Mouse (Mus musculus) liver, embryonic 13.5 days (tissue): Measurements from ENCODE around the gene Ralbp1. TPM values are rescaled to one million over a fixed set of nuclear protein-coding genes. Genes with fewer than 3 reads are reported as not detected.

ENCODE experiments used
- ATAC-seq: fragments of 200-750 bp; cut with Nextera tagmentation; 2 replicates; pipeline ENCODE4 v1.8.0; 2017; ENCODE audit warnings: low read depth, mild to moderate bottlenecking, moderate number of reproducible peaks, moderate library complexity
- DNase-seq: peaks from one replicate; pipeline ENCODE4 v3.0.0; 2022
- H3K27ac ChIP-seq: fragments of 300-500 bp; sonication (generic); 2 replicates; pipeline ENCODE4 v1.5.1; 2015; ENCODE audit warnings: moderate library complexity, mild to moderate bottlenecking, inconsistent platforms
- H3K27me3 ChIP-seq: fragments of 300-500 bp; sonication (generic); 2 replicates; pipeline ENCODE4 v1.6.1; 2015; ENCODE audit warnings: mild to moderate bottlenecking, inconsistent platforms
- H3K36me3 ChIP-seq: fragments of 300-500 bp; sonication (generic); 2 replicates; pipeline ENCODE4 v1.6.1; 2015; ENCODE audit warnings: mild to moderate bottlenecking, inconsistent platforms
- H3K4me1 ChIP-seq: fragments of 300-500 bp; sonication (generic); replicated peaks from 2 replicates; pipeline ENCODE4 v1.6.1; 2015; ENCODE audit warnings: inconsistent platforms
- H3K4me2 ChIP-seq: fragments of 300-500 bp; sonication (generic); 2 replicates; pipeline ENCODE4 v1.6.1; 2015; ENCODE audit warnings: inconsistent platforms, mild to moderate bottlenecking, moderate library complexity
- H3K4me3 ChIP-seq: fragments of 300-500 bp; sonication (generic); replicated peaks from 2 replicates; pipeline ENCODE4 v1.5.1; 2015; ENCODE audit warnings: mild to moderate bottlenecking, inconsistent platforms
- H3K9ac ChIP-seq: fragments of 300-500 bp; sonication (generic); 2 replicates; pipeline ENCODE4 v1.6.1; 2015; ENCODE audit warnings: mild to moderate bottlenecking, inconsistent platforms
- H3K9me3 ChIP-seq: fragments of 300-500 bp; sonication (generic); replicated peaks from 2 replicates; pipeline ENCODE4 v1.6.1; 2016; ENCODE audit warnings: inconsistent platforms
- WGBS: fragments of 180-500 bp; shearing (Covaris S2); methylation state at CpG from one replicate; pipeline ENCODE4 v1.1.7; 2015; ENCODE audit not compliant: insufficient replicate concordance; 5-methylcytosine and 5-hydroxymethylcytosine counted together
- polyA plus RNA-seq: library from polyadenylated mRNA; unstranded; fragments of >200 nt; fragmentation: Nextera tagmentation; extraction: Ambion mirVana; gene quantifications from 2 replicates; pipeline ENCODE4 v1.2.1, GENCODE M21; 2015

The Ralbp1 gene
- 47.2 and 53.3 TPM in 2 replicates for polyA plus RNA-seq

- Histone ChIP-seq H3K9ac (peak within 1 kb of the TSS; percentile 98), H3K9me3 (no peaks in the 10 kb centered on the region), H3K27ac (peak within 1 kb of the TSS; percentile 96), H3K36me3 (no peaks in the 10 kb centered on the region), H3K4me3 (peak within 1 kb of the TSS; percentile 98), H3K27me3 (no peaks in the 10 kb centered on the region), H3K4me2 (peak within 1 kb of the TSS; percentile 95), H3K4me1 (peaks cover 46% of the 10 kb centered on the region)
- DNase-seq: peak; percentile 26
- 3% methylated on average over 14 of the region's 14 CpGs for WGBS
- ATAC-seq: no peak
Measured at GRCm38 (mm10) chr17:65885697-65886529, at the start of gene Ralbp1. Ralbp1 (minus strand) TSS chr17:65885798.

- Histone ChIP-seq H3K36me3 (peaks cover 31% of the 10 kb centered on the region), H3K27me3 (no peaks in the 10 kb centered on the region), H3K4me1 (peaks cover 9% of the 10 kb centered on the region), H3K4me2 (no peak overlapping the region), H3K4me3 (no peak overlapping the region), H3K27ac (no peak overlapping the region), H3K9me3 (no peaks in the 10 kb centered on the region), H3K9ac (no peak overlapping the region)
- no peak for ATAC-seq
- 85% methylated on average over 2 of the region's 2 CpGs for WGBS
- DNase-seq: no peak
Measured at GRCm38 (mm10) chr17:65933741-65934140, 48.1 kb upstream of the Ralbp1 start.

- H3K27me3 ChIP-seq: no peaks in the 10 kb centered on the region
- H3K4me2 ChIP-seq: no peak overlapping the region
- no peaks in the 10 kb centered on the region for H3K9me3 ChIP-seq
- H3K4me1 ChIP-seq: peaks cover 9% of the 10 kb centered on the region
- 61% methylated on average over 6 of the region's 6 CpGs for WGBS
- no peak overlapping the region for H3K4me3 ChIP-seq
- ATAC-seq (no peak), DNase-seq (no peak)
- H3K9ac ChIP-seq: no peak overlapping the region
- H3K27ac ChIP-seq: no peak overlapping the region
- H3K36me3 ChIP-seq: peaks cover 30% of the 10 kb centered on the region
Measured at GRCm38 (mm10) chr17:65931525-65931924, 45.9 kb upstream of the Ralbp1 start.

GRCm38 (mm10) chr17:65930960-65931359 lies 45.4 kb upstream of the Ralbp1 start:
- no peaks in the 10 kb centered on the region for H3K9me3 ChIP-seq
- no peak overlapping the region for H3K9ac ChIP-seq
- WGBS: 79% methylated on average over 6 of the region's 6 CpGs
- no peak for ATAC-seq
- H3K27ac ChIP-seq: no peak overlapping the region
- no peaks in the 10 kb centered on the region for H3K27me3 ChIP-seq
- no peak overlapping the region for H3K4me2 ChIP-seq
- H3K36me3 ChIP-seq: peaks cover 31% of the 10 kb centered on the region
- DNase-seq: no peak
- H3K4me3 ChIP-seq: no peak overlapping the region
- H3K4me1 ChIP-seq: peaks cover 9% of the 10 kb centered on the region

- no peak for ATAC-seq
- no peak overlapping the region for H3K27ac ChIP-seq
- DNase-seq: no peak
Measured at GRCm38 (mm10) chr17:65930158-65930826, 44.7 kb upstream of the Ralbp1 start.

GRCm38 (mm10) chr17:65929319-65929978 lies 43.9 kb upstream of the Ralbp1 start:
- Histone ChIP-seq H3K9ac (no peak overlapping the region), H3K4me1 (peaks cover 9% of the 10 kb centered on the region), H3K4me3 (no peak overlapping the region), H3K27me3 (no peaks in the 10 kb centered on the region), H3K36me3 (peaks cover 34% of the 10 kb centered on the region), H3K9me3 (no peaks in the 10 kb centered on the region), H3K27ac (no peak overlapping the region), H3K4me2 (no peak overlapping the region)
- DNase-seq: no peak
- no peak for ATAC-seq
- 75% methylated on average over 22 of the region's 22 CpGs for WGBS

More at GRCm38 (mm10) chr17:65930158-65930826, 44.7 kb upstream of the Ralbp1 start:
- Histone ChIP-seq H3K9ac (no peak overlapping the region), H3K4me3 (no peak overlapping the region), H3K4me1 (peaks cover 9% of the 10 kb centered on the region), H3K4me2 (no peak overlapping the region), H3K36me3 (peaks cover 33% of the 10 kb centered on the region), H3K27me3 (no peaks in the 10 kb centered on the region), H3K9me3 (no peaks in the 10 kb centered on the region)
- 79% methylated on average over 7 of the region's 7 CpGs for WGBS

- H3K27ac ChIP-seq: no peak overlapping the region
- DNase-seq (no peak), ATAC-seq (no peak)
- H3K9me3 ChIP-seq: no peaks in the 10 kb centered on the region
- no peak overlapping the region for H3K9ac ChIP-seq
- WGBS: 84% methylated on average over 4 of the region's 4 CpGs
- H3K4me2 ChIP-seq: no peak overlapping the region
- peaks cover 38% of the 10 kb centered on the region for H3K36me3 ChIP-seq
- H3K27me3 ChIP-seq: no peaks in the 10 kb centered on the region
- H3K4me3 ChIP-seq: no peak overlapping the region
- peaks cover 9% of the 10 kb centered on the region for H3K4me1 ChIP-seq
Measured at GRCm38 (mm10) chr17:65927077-65927476, 41.5 kb upstream of the Ralbp1 start.

GRCm38 (mm10) chr17:65924218-65924617 lies 38.6 kb upstream of the Ralbp1 start:
- no peak overlapping the region for H3K4me2 ChIP-seq
- peaks cover 13% of the 10 kb centered on the region for H3K4me1 ChIP-seq
- H3K36me3 ChIP-seq: peaks cover 42% of the 10 kb centered on the region
- no peak overlapping the region; the same call in 1 of the 2 replicates for H3K27ac ChIP-seq
- WGBS: 73% methylated on average over 5 of the region's 5 CpGs
- no peaks in the 10 kb centered on the region for H3K9me3 ChIP-seq
- no peaks in the 10 kb centered on the region for H3K27me3 ChIP-seq
- ATAC-seq: no peak
- H3K9ac ChIP-seq: no peak overlapping the region
- H3K4me3 ChIP-seq: no peak overlapping the region
- no peak for DNase-seq

GRCm38 (mm10) chr17:65921975-65922374 lies 36.4 kb upstream of the Ralbp1 start:
- no peak overlapping the region for H3K27ac ChIP-seq
- peaks cover 18% of the 10 kb centered on the region for H3K4me1 ChIP-seq
- no peaks in the 10 kb centered on the region for H3K27me3 ChIP-seq
- no peak overlapping the region for H3K4me2 ChIP-seq
- H3K4me3 ChIP-seq: no peak overlapping the region
- DNase-seq: no peak
- no peaks in the 10 kb centered on the region for H3K9me3 ChIP-seq
- WGBS: 79% methylated on average over 6 of the region's 6 CpGs
- no peak overlapping the region for H3K9ac ChIP-seq
- ATAC-seq: no peak
- H3K36me3 ChIP-seq: peaks cover 37% of the 10 kb centered on the region

GRCm38 (mm10) chr17:65919235-65919634 lies 33.6 kb upstream of the Ralbp1 start:
- 0 out of 2 replicates have a peak overlapping the region, but pooled peaks have one; percentile 11 for H3K4me2 ChIP-seq
- 31% methylated on average over 3 of the region's 3 CpGs for WGBS
- peak overlapping the region; percentile 42; the same call in 1 of the 2 replicates for H3K9ac ChIP-seq

GRCm38 (mm10) chr17:65916135-65916668 lies 30.6 kb upstream of the Ralbp1 start:
- Histone ChIP-seq H3K4me2 (no peak overlapping the region), H3K27ac (no peak overlapping the region), H3K9me3 (no peaks in the 10 kb centered on the region), H3K27me3 (no peaks in the 10 kb centered on the region), H3K36me3 (no peaks in the 10 kb centered on the region), H3K9ac (no peak overlapping the region), H3K4me1 (peaks cover 18% of the 10 kb centered on the region), H3K4me3 (no peak overlapping the region)
- no peak for DNase-seq
- no peak for ATAC-seq
- 61% methylated on average over 8 of the region's 8 CpGs for WGBS

More at GRCm38 (mm10) chr17:65919235-65919634, 33.6 kb upstream of the Ralbp1 start:
- Histone ChIP-seq H3K27ac (peak overlapping the region; percentile 25; the same call in 1 of the 2 replicates), H3K4me1 (peaks cover 18% of the 10 kb centered on the region), H3K36me3 (peaks cover 18% of the 10 kb centered on the region), H3K4me3 (no peak overlapping the region), H3K27me3 (no peaks in the 10 kb centered on the region), H3K9me3 (no peaks in the 10 kb centered on the region)
- peak; percentile 87 for ATAC-seq
- DNase-seq: peak; percentile 55
